Mouse (Mus musculus): ENCODE measurements around the gene Wdr11. TPM values are rescaled to one million over a fixed set of nuclear protein-coding genes. Genes with fewer than 3 reads are reported as not detected.

The Wdr11 gene
- polyA plus RNA-seq, 1 experiment from 2014 or later: 20.3 TPM

DNA sequence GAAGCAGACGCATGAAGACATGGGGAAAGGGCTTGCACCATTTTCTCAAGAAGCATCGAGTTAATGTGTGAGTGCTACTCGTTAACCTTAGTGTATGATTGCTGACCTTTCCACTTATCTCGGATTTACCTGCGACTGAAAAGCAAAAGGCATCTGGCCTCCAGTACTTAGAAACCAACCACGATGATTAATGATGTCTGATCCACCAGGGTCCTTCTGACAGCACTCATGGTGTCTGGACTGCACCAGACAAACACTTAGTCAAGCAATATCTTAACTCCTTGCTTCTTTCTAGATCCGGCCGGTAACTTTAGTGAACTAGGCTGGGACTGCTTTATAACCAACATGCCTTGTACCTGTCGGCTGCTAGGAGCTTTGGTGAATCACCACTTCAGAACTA is 45.3 kb downstream of the Wdr11 start:
- Histone ChIP-seq H3K4me1 (ENCODE audit: insufficient read depth, low read depth, low read length) (no peaks in the 10 kb centered on the region), H3K9ac (replicated peaks; ENCODE audit: low read depth) (no peak overlapping the region), H3K9me3 (ENCODE audit: low read length) (no peaks in the 10 kb centered on the region), H3K36me3 (ENCODE audit: insufficient read depth, low read length) (0 out of 2 replicates have a peak, but pooled peaks cover 10% of the 10 kb centered on the region), H3K4me2 (replicated peaks; ENCODE audit: low read depth, low read length) (no peak overlapping the region), H3K4me3 (ENCODE audit: low read depth, low read length) (no peak overlapping the region), H3K27ac (ENCODE audit: low read length) (no peak overlapping the region), H3K27me3 (replicated peaks; ENCODE audit: insufficient read depth, low read length) (no peaks in the 10 kb centered on the region)
- no peak for DNase-seq (ENCODE audit: low spot score)
- 67% methylated on average over 9 of the region's 9 CpGs for WGBS
- TF ChIP-seq EP300 (IDR thresholded peaks at IDR 0.05): no peak
- TF ChIP-seq CTCF (IDR thresholded peaks at IDR 0.05): no peak
- ATAC-seq: no peak

GRCm38 (mm10) chr7:129637906-129638475 is 46.3 kb downstream of the Wdr11 start:
- no peak for TF ChIP-seq EP300 (IDR thresholded peaks at IDR 0.05)
- TF ChIP-seq CTCF (IDR thresholded peaks at IDR 0.05): no peak
- no peaks in the 10 kb centered on the region for H3K9me3 ChIP-seq (ENCODE audit: low read length)
- H3K4me3 ChIP-seq (ENCODE audit: low read depth, low read length): no peak overlapping the region
- H3K27ac ChIP-seq (ENCODE audit: low read length): no peak overlapping the region
- 0 out of 2 replicates have a peak, but pooled peaks cover 4% of the 10 kb centered on the region for H3K36me3 ChIP-seq (ENCODE audit: insufficient read depth, low read length)
- H3K9ac ChIP-seq (replicated peaks; ENCODE audit: low read depth): no peak overlapping the region
- no peaks in the 10 kb centered on the region for H3K27me3 ChIP-seq (replicated peaks; ENCODE audit: insufficient read depth, low read length)
- no peak overlapping the region for H3K4me2 ChIP-seq (replicated peaks; ENCODE audit: low read depth, low read length)
- WGBS: 76% methylated on average over 5 of the region's 5 CpGs
- ATAC-seq: no peak
- H3K4me1 ChIP-seq (ENCODE audit: insufficient read depth, low read depth, low read length): no peaks in the 10 kb centered on the region
- no peak for DNase-seq (ENCODE audit: low spot score)

GRCm38 (mm10) chr7:129639006-129639405 is 47.3 kb downstream of the Wdr11 start:
- H3K36me3 ChIP-seq (ENCODE audit: insufficient read depth, low read length): no peaks in the 10 kb centered on the region
- no peak overlapping the region for H3K4me2 ChIP-seq (replicated peaks; ENCODE audit: low read depth, low read length)
- no peaks in the 10 kb centered on the region for H3K4me1 ChIP-seq (ENCODE audit: insufficient read depth, low read depth, low read length)
- no peak for ATAC-seq
- no peaks in the 10 kb centered on the region for H3K9me3 ChIP-seq (ENCODE audit: low read length)
- no peak overlapping the region for H3K4me3 ChIP-seq (ENCODE audit: low read depth, low read length)
- DNase-seq (ENCODE audit: low spot score): no peak
- 86% methylated on average over 5 of the region's 5 CpGs for WGBS
- no peaks in the 10 kb centered on the region for H3K27me3 ChIP-seq (replicated peaks; ENCODE audit: insufficient read depth, low read length)
- no peak for TF ChIP-seq CTCF (IDR thresholded peaks at IDR 0.05)
- H3K9ac ChIP-seq (replicated peaks; ENCODE audit: low read depth): no peak overlapping the region
- no peak overlapping the region for H3K27ac ChIP-seq (ENCODE audit: low read length)

DNA sequence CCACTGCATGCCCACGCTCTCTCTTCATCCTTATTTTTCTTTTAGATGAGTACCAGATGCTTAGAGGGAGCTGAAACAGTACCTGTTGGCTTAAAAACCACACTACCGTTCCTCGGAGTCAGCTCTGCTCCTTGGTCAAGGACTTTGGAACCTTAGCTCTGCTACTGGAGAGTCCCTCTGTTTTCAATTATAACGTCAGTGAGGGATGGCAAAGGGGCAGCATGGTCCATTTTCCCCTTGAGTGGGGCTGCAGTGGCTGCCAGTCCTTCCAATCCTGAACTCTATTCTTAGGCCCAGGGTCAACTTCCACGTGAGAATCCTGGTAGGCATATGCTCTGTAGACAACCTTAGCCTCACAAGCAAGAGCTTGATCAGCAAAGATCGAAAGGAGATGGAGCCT is 48.2 kb downstream of the Wdr11 start:
- no peak for DNase-seq (ENCODE audit: low spot score)
- ATAC-seq: no peak
- WGBS: 85% methylated on average over 6 of the region's 6 CpGs
- Histone ChIP-seq H3K27me3 (replicated peaks; ENCODE audit: insufficient read depth, low read length) (no peaks in the 10 kb centered on the region), H3K4me1 (ENCODE audit: insufficient read depth, low read depth, low read length) (no peaks in the 10 kb centered on the region), H3K27ac (ENCODE audit: low read length) (no peak overlapping the region), H3K4me3 (ENCODE audit: low read depth, low read length) (no peak overlapping the region), H3K9ac (replicated peaks; ENCODE audit: low read depth) (no peak overlapping the region), H3K9me3 (ENCODE audit: low read length) (no peaks in the 10 kb centered on the region), H3K4me2 (replicated peaks; ENCODE audit: low read depth, low read length) (no peak overlapping the region), H3K36me3 (ENCODE audit: insufficient read depth, low read length) (no peaks in the 10 kb centered on the region)
- TF ChIP-seq EP300 (IDR thresholded peaks at IDR 0.05) (no peak), CTCF (IDR thresholded peaks at IDR 0.05) (no peak)

DNA sequence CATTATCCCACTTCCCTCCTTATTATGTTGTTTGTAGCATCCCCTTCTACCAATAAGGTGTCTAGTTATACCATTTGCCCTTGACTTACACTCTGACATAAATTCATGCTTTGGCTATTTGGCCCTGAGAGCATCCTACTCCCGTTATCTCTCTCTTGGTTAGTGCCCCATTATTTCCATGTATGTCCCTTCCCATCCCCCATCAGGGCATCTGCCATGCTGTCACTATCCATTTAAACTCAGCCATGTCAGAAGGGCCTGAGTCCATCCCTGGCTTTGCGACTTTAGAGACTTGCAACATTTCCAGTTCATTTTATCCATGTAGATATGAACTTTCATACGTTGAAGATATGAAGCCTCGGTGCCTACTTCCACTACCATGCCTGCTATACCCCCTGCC is 51.6 kb downstream of the Wdr11 start:
- Histone ChIP-seq H3K9me3 (ENCODE audit: low read length) (no peaks in the 10 kb centered on the region), H3K36me3 (ENCODE audit: insufficient read depth, low read length) (no peaks in the 10 kb centered on the region), H3K9ac (replicated peaks; ENCODE audit: low read depth) (no peak overlapping the region), H3K4me3 (ENCODE audit: low read depth, low read length) (no peak overlapping the region), H3K27me3 (replicated peaks; ENCODE audit: insufficient read depth, low read length) (no peaks in the 10 kb centered on the region), H3K27ac (ENCODE audit: low read length) (no peak overlapping the region), H3K4me2 (replicated peaks; ENCODE audit: low read depth, low read length) (no peak overlapping the region), H3K4me1 (ENCODE audit: insufficient read depth, low read depth, low read length) (no peaks in the 10 kb centered on the region)
- TF ChIP-seq CTCF (IDR thresholded peaks at IDR 0.05) (no peak), EP300 (IDR thresholded peaks at IDR 0.05) (no peak)
- WGBS: 81% methylated on average over 4 of the region's 4 CpGs
- ATAC-seq (no peak), DNase-seq (ENCODE audit: low spot score) (no peak)

DNA sequence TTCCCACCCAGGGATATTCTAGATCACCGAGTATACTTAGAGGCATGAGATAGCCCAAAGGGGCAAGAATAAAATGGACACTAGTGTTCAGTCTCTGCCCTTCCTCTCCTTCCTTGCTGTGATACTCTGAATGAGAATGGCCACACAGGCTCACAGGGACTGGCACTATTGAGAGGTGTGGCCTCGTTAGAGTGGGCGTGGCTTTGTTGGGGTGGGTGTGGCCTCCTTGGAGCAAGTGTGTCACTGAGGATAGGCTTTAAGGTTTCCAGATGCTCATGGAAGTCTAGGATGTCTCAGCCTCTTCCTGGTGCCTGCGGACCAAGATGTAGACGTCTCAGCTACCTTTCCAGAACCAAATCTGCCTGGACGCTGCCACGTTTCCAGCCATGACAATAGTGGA is 56.1 kb downstream of the Wdr11 start:
- no peaks in the 10 kb centered on the region for H3K9me3 ChIP-seq (ENCODE audit: low read length)
- H3K27ac ChIP-seq (ENCODE audit: low read length): no peak overlapping the region
- no peak overlapping the region for H3K4me3 ChIP-seq (ENCODE audit: low read depth, low read length)
- no peaks in the 10 kb centered on the region for H3K4me1 ChIP-seq (ENCODE audit: insufficient read depth, low read depth, low read length)
- no peaks in the 10 kb centered on the region for H3K36me3 ChIP-seq (ENCODE audit: insufficient read depth, low read length)
- H3K9ac ChIP-seq (replicated peaks; ENCODE audit: low read depth): no peak overlapping the region
- TF ChIP-seq CTCF (IDR thresholded peaks at IDR 0.05) (no peak), EP300 (IDR thresholded peaks at IDR 0.05) (no peak)
- no peaks in the 10 kb centered on the region for H3K27me3 ChIP-seq (replicated peaks; ENCODE audit: insufficient read depth, low read length)
- ATAC-seq (no peak), DNase-seq (ENCODE audit: low spot score) (no peak)
- 73% methylated on average over 7 of the region's 7 CpGs for WGBS
- H3K4me2 ChIP-seq (replicated peaks; ENCODE audit: low read depth, low read length): no peak overlapping the region

- Histone ChIP-seq H3K4me1 (ENCODE audit: insufficient read depth, low read depth, low read length) (no peaks in the 10 kb centered on the region), H3K36me3 (ENCODE audit: insufficient read depth, low read length) (no peaks in the 10 kb centered on the region), H3K9ac (replicated peaks; ENCODE audit: low read depth) (no peak overlapping the region), H3K27me3 (replicated peaks; ENCODE audit: insufficient read depth, low read length) (no peaks in the 10 kb centered on the region), H3K4me3 (ENCODE audit: low read depth, low read length) (no peak overlapping the region), H3K4me2 (replicated peaks; ENCODE audit: low read depth, low read length) (no peak overlapping the region), H3K9me3 (ENCODE audit: low read length) (no peaks in the 10 kb centered on the region), H3K27ac (ENCODE audit: low read length) (no peak overlapping the region)
- DNase-seq (ENCODE audit: low spot score) (peak; percentile 88), ATAC-seq (peak; percentile 61)
- TF ChIP-seq CTCF (IDR thresholded peaks at IDR 0.05) (peak; percentile 94), EP300 (IDR thresholded peaks at IDR 0.05) (no peak)
- 6% methylated on average over 6 of the region's 6 CpGs for WGBS
Observed at GRCm38 (mm10) chr7:129648938-129649337, 57.3 kb downstream of the Wdr11 start.
